Mouse (Mus musculus): ENCODE data around the gene Cyb561. TPM values are rescaled to one million over a fixed set of nuclear protein-coding genes. Genes with fewer than 3 reads are reported as not detected.

The Cyb561 gene
- polyA plus RNA-seq, 1 experiment from 2014 or later = 48.9 TPM

DNA sequence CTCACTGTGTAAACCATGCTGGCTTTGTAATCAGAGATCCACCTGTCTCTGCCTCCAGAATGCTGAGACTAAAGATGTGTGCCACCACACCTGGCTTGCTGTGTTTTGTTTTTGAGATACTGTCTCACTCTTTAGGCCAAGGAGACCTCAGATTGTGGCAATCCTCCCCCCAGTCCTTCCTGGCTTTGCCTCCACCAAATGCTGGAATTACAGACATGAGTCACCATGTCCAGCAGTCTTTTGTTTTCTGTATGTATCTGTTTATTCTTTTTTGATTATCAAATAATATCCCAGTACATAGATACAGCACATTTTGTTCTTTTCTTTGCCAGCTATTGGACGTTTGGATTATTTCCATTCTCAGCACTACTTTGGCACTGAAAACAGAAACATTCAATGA lies 5.4 kb upstream of the Cyb561 start:
- no peak overlapping the region for H3K27ac ChIP-seq
- DNase-seq (ENCODE audit: low spot score) = no peak
- no peaks in the 10 kb centered on the region for H3K9me3 ChIP-seq (ENCODE audit: control insufficient read depth, low read length)
- H3K4me1 ChIP-seq (replicated peaks; ENCODE audit: control insufficient read depth, insufficient read depth, low read length) = no peaks in the 10 kb centered on the region
- no peak overlapping the region for H3K4me2 ChIP-seq (replicated peaks)
- 68% methylated on average over 1 of the region's 1 CpGs for WGBS
- H3K9ac ChIP-seq = no peak overlapping the region
- H3K4me3 ChIP-seq (replicated peaks; ENCODE audit: low read length) = no peak overlapping the region
- H3K36me3 ChIP-seq (replicated peaks; ENCODE audit: control insufficient read depth, insufficient read depth) = no peaks in the 10 kb centered on the region
- ATAC-seq (ENCODE audit: low FRiP score) = no peak
- no peaks in the 10 kb centered on the region for H3K27me3 ChIP-seq (ENCODE audit: control insufficient read depth, insufficient read depth, low read length)

DNA sequence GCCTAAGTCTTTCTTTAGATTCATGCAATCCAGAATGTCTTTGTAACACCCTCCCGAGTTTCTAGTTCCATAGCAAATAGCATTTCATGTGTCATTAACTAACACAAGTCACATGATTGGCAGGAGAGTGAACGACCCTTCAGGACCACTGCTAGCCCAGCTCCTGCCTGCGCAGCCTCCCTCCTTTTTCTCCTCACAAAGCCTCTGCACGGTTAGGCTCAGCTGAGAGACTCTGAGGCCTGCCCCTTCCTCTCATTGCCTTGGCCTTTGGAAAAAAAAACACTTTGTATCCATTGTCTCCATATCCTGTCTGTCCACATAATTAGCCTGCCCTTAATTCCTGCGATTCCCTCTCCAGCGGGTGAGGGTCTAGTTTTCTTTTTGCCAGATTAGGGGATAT lies 4.4 kb upstream of the Cyb561 start:
- DNase-seq (ENCODE audit: low spot score) = no peak

DNA sequence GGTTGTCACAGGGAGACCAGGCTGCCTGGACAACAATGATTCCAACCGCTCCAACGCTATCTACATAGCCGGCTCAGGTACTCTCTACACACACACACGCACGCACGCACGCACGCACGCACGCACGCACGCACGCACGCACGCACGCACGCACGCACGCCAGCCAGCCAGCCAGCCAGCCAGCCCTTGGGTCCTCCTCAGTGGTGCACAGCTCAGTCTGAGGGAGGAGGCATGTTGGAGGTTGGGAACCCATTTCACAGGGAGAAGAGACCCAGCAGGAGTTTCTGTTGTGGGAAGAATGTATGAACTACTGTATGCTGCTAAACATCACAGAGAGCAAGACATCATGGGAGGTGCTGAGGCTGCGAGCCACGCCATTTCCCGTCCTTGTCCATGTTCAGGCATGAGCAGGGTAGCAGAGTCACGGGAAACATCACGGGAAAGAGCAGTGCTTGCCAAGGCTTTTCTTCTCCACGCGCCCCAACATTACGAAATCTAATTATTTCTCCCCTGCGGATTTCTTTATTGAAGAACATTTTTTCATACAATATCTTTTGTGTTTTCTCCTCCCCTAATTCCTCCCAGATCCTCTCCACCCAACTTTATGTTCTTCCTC lies 2.8 kb upstream of the Cyb561 start:
- ATAC-seq (ENCODE audit: low FRiP score) (no peak), DNase-seq (ENCODE audit: low spot score) (no peak)
- 88% methylated on average over 28 of the region's 28 CpGs for WGBS
- Histone ChIP-seq H3K4me3 (replicated peaks; ENCODE audit: low read length) (no peak overlapping the region), H3K36me3 (replicated peaks; ENCODE audit: control insufficient read depth, insufficient read depth) (no peaks in the 10 kb centered on the region), H3K27ac (no peak overlapping the region), H3K9me3 (ENCODE audit: control insufficient read depth, low read length) (no peaks in the 10 kb centered on the region), H3K9ac (no peak overlapping the region), H3K27me3 (ENCODE audit: control insufficient read depth, insufficient read depth, low read length) (no peaks in the 10 kb centered on the region), H3K4me1 (replicated peaks; ENCODE audit: control insufficient read depth, insufficient read depth, low read length) (no peaks in the 10 kb centered on the region), H3K4me2 (replicated peaks) (no peak overlapping the region)

More for the DNA sequence above, 4.4 kb upstream of the Cyb561 start:
- Histone ChIP-seq H3K9ac (no peak overlapping the region), H3K4me1 (replicated peaks; ENCODE audit: control insufficient read depth, insufficient read depth, low read length) (no peaks in the 10 kb centered on the region), H3K9me3 (ENCODE audit: control insufficient read depth, low read length) (no peaks in the 10 kb centered on the region), H3K27me3 (ENCODE audit: control insufficient read depth, insufficient read depth, low read length) (no peaks in the 10 kb centered on the region), H3K4me3 (replicated peaks; ENCODE audit: low read length) (no peak overlapping the region), H3K36me3 (replicated peaks; ENCODE audit: control insufficient read depth, insufficient read depth) (no peaks in the 10 kb centered on the region), H3K4me2 (replicated peaks) (no peak overlapping the region), H3K27ac (no peak overlapping the region)
- WGBS = 39% methylated on average over 6 of the region's 6 CpGs
- no peak for ATAC-seq (ENCODE audit: low FRiP score)

DNA sequence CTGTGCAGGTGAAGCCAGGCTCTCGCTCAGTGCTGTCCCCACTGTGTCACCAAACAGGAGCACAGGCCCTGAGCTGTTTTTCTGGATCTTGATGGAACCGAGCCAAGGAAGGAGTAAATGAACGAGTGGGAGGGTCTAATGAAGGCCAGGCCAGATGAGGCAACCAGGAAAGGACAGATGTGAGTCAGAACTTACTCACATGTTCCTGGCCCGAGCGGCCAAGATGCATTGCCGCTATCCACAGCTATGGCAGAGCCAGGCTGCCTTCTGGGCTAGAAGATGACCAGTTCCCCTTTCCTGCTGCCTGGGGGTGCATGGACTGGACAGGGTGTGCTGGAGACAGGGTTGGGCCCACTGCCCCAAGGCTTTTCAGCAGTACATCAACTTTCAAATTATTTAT lies 266 bp upstream of the Cyb561 start:
- no peak for ATAC-seq (ENCODE audit: low FRiP score)
- 73% methylated on average over 6 of the region's 6 CpGs for WGBS
- no peak for DNase-seq (ENCODE audit: low spot score)
- no peak overlapping the region for H3K9ac ChIP-seq
- no peaks in the 10 kb centered on the region for H3K4me1 ChIP-seq (replicated peaks; ENCODE audit: control insufficient read depth, insufficient read depth, low read length)
- H3K4me3 ChIP-seq (replicated peaks; ENCODE audit: low read length) = no peak overlapping the region
- no peaks in the 10 kb centered on the region for H3K27me3 ChIP-seq (ENCODE audit: control insufficient read depth, insufficient read depth, low read length)
- H3K36me3 ChIP-seq (replicated peaks; ENCODE audit: control insufficient read depth, insufficient read depth) = no peaks in the 10 kb centered on the region
- H3K9me3 ChIP-seq (ENCODE audit: control insufficient read depth, low read length) = no peaks in the 10 kb centered on the region
- H3K4me2 ChIP-seq (replicated peaks) = no peak overlapping the region
- H3K27ac ChIP-seq = no peak overlapping the region

DNA sequence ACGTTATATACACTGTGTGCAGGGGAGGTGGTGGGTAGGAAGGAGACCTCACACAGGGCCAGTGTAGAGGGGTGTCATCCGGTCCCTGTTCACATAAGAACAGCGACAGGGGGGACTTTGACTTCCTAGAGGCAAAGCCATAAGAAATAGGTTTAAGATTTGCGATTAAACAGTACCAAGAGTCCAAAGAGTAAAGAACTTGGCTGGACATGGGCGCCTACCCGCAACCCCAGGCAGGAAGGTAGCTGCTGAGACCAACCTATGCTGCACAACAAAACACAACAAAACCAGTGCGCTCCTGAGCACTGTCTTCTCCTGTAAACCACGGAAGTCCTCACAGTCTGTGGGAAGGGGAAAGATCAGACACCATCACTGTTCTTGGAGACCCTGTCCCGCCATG lies 1.0 kb downstream of the Cyb561 start:
- ATAC-seq (ENCODE audit: low FRiP score) (no peak), DNase-seq (ENCODE audit: low spot score) (no peak)
- no peak overlapping the region for H3K9ac ChIP-seq
- H3K4me1 ChIP-seq (replicated peaks; ENCODE audit: control insufficient read depth, insufficient read depth, low read length) = no peaks in the 10 kb centered on the region
- H3K4me2 ChIP-seq (replicated peaks) = no peak overlapping the region
- H3K36me3 ChIP-seq (replicated peaks; ENCODE audit: control insufficient read depth, insufficient read depth) = no peaks in the 10 kb centered on the region
- H3K4me3 ChIP-seq (replicated peaks; ENCODE audit: low read length) = no peak overlapping the region
- no peaks in the 10 kb centered on the region for H3K27me3 ChIP-seq (ENCODE audit: control insufficient read depth, insufficient read depth, low read length)
- 91% methylated on average over 9 of the region's 9 CpGs for WGBS
- H3K9me3 ChIP-seq (ENCODE audit: control insufficient read depth, low read length) = no peaks in the 10 kb centered on the region
- no peak overlapping the region for H3K27ac ChIP-seq

GRCm38 (mm10) chr11:105951601-105952044 lies 1.5 kb downstream of the Cyb561 start:
- 49% methylated on average over 3 of the region's 3 CpGs for WGBS
- no peak overlapping the region for H3K9ac ChIP-seq
- no peak overlapping the region for H3K27ac ChIP-seq
- no peaks in the 10 kb centered on the region for H3K36me3 ChIP-seq (replicated peaks; ENCODE audit: control insufficient read depth, insufficient read depth)
- ATAC-seq (ENCODE audit: low FRiP score) (no peak), DNase-seq (ENCODE audit: low spot score) (no peak)
- no peaks in the 10 kb centered on the region for H3K4me1 ChIP-seq (replicated peaks; ENCODE audit: control insufficient read depth, insufficient read depth, low read length)
- no peaks in the 10 kb centered on the region for H3K27me3 ChIP-seq (ENCODE audit: control insufficient read depth, insufficient read depth, low read length)
- no peak overlapping the region for H3K4me3 ChIP-seq (replicated peaks; ENCODE audit: low read length)
- H3K4me2 ChIP-seq (replicated peaks) = no peak overlapping the region
- H3K9me3 ChIP-seq (ENCODE audit: control insufficient read depth, low read length) = no peaks in the 10 kb centered on the region

DNA sequence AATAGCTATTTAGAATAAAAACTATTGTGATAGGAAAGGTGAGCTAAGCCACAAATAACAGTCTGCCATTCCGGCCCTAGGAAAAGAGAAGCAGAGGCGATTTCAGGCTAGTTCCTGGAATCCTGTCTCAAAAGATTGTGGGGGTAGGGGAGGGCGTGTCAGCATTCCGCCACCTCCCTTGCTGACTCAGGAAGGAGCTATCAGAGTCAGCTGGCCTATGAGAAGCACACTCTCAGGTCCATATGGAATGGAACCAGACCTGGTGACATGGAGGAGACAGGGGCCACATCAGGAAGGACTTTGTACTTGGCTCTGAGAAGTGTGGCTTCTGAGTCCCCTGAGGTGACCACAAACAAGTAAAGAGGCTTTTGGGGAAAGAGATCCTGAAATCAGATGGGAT lies 2.6 kb downstream of the Cyb561 start:
- Histone ChIP-seq H3K9ac (no peak overlapping the region), H3K9me3 (ENCODE audit: control insufficient read depth, low read length) (no peaks in the 10 kb centered on the region), H3K27ac (no peak overlapping the region), H3K4me1 (replicated peaks; ENCODE audit: control insufficient read depth, insufficient read depth, low read length) (no peaks in the 10 kb centered on the region), H3K36me3 (replicated peaks; ENCODE audit: control insufficient read depth, insufficient read depth) (no peaks in the 10 kb centered on the region), H3K4me3 (replicated peaks; ENCODE audit: low read length) (no peak overlapping the region), H3K4me2 (replicated peaks) (no peak overlapping the region), H3K27me3 (ENCODE audit: control insufficient read depth, insufficient read depth, low read length) (no peaks in the 10 kb centered on the region)
- ATAC-seq (ENCODE audit: low FRiP score) (no peak), DNase-seq (ENCODE audit: low spot score) (no peak)
- 87% methylated on average over 4 of the region's 4 CpGs for WGBS

DNA sequence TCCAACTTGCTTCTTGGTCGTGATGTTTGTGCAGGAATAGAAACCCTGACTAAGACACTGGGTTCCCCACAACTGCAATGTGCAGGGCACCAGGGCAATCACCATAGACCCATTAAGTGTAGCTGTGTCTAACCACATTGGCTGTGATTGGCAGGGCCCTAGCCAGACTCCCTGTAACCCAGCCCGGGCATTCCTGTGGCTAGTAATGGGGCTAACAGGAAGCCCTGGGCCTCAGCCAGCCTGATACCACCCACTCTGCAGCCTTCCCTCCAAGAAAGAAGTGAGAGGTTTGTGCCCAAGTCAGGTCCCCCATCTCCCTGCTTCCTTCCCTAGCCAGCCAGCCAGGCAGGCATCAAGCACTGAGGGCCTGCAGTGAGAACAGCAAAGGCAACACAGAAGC lies 4.9 kb downstream of the Cyb561 start:
- Histone ChIP-seq H3K9me3 (ENCODE audit: control insufficient read depth, low read length) (no peaks in the 10 kb centered on the region), H3K27ac (no peak overlapping the region), H3K4me1 (replicated peaks; ENCODE audit: control insufficient read depth, insufficient read depth, low read length) (peaks cover 11% of the 10 kb centered on the region), H3K4me2 (replicated peaks) (no peak overlapping the region), H3K36me3 (replicated peaks; ENCODE audit: control insufficient read depth, insufficient read depth) (no peaks in the 10 kb centered on the region), H3K27me3 (ENCODE audit: control insufficient read depth, insufficient read depth, low read length) (no peaks in the 10 kb centered on the region), H3K9ac (no peak overlapping the region), H3K4me3 (replicated peaks; ENCODE audit: low read length) (no peak overlapping the region)
- no peak for ATAC-seq (ENCODE audit: low FRiP score)
- no peak for DNase-seq (ENCODE audit: low spot score)
- 83% methylated on average over 2 of the region's 2 CpGs for WGBS

DNA sequence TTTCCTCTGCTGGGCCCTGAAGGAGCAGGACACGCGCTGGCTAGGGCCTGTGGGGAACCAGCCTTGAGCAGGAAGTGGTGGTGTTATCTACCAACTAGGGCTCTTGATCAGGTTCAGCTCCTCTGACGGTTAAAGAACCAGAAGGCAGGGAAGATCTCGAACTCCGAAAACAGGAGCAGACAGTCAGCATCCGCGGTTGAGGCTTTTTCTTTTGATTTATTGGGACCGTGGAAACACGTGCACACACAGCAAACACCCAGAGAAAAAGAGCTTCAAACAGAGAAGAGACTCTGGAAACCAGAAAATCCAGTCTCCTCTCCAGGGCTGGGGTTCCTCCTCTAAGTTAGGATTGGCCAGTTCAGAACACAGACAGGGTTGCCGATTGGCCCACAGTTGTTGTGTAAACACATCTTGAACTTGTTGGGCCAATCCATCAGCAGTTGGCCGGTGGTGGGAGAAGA lies 6.4 kb downstream of the Cyb561 start:
- DNase-seq (ENCODE audit: low spot score) = no peak
- H3K4me1 ChIP-seq (replicated peaks; ENCODE audit: control insufficient read depth, insufficient read depth, low read length) = peaks cover 17% of the 10 kb centered on the region
- no peaks in the 10 kb centered on the region for H3K36me3 ChIP-seq (replicated peaks; ENCODE audit: control insufficient read depth, insufficient read depth)
- ATAC-seq (ENCODE audit: low FRiP score) = no peak
- H3K9me3 ChIP-seq (ENCODE audit: control insufficient read depth, low read length) = no peaks in the 10 kb centered on the region
- H3K9ac ChIP-seq = no peak overlapping the region
- H3K4me2 ChIP-seq (replicated peaks) = no peak overlapping the region
- no peak overlapping the region for H3K27ac ChIP-seq
- 55% methylated on average over 11 of the region's 11 CpGs for WGBS
- no peak overlapping the region for H3K4me3 ChIP-seq (replicated peaks; ENCODE audit: low read length)
- no peaks in the 10 kb centered on the region for H3K27me3 ChIP-seq (ENCODE audit: control insufficient read depth, insufficient read depth, low read length)
